Mouse (Mus musculus) intestine, postnatal 0 days (tissue): ENCODE data around the gene Ushbp1. TPM values are rescaled to one million over a fixed set of nuclear protein-coding genes. Genes with fewer than 3 reads are reported as not detected.

Experiments used
- ATAC-seq: fragments of 200-750 bp; cut with Nextera tagmentation; 2 replicates; pipeline ENCODE4 v1.8.0; 2017; ENCODE audit warnings: mild to moderate bottlenecking, moderate TSS enrichment, moderate library complexity
- H3K27ac ChIP-seq: fragments of 300-500 bp; sonication (generic); 2 replicates; pipeline ENCODE4 v1.5.1; 2014; ENCODE audit warnings: mild to moderate bottlenecking, low read depth, low read length, moderate library complexity
- H3K27me3 ChIP-seq: fragments of 300-500 bp; sonication (generic); replicated peaks from 2 replicates; pipeline ENCODE4 v1.6.1; 2014; ENCODE audit warnings: low read length, mixed read lengths; ENCODE audit not compliant: control insufficient read depth, insufficient read depth
- H3K36me3 ChIP-seq: fragments of 300-500 bp; sonication (generic); 2 replicates; pipeline ENCODE4 v1.6.1; 2014; ENCODE audit warnings: mild to moderate bottlenecking, moderate library complexity; ENCODE audit not compliant: control insufficient read depth, insufficient read depth
- H3K4me1 ChIP-seq: fragments of 300-500 bp; sonication (generic); replicated peaks from 2 replicates; pipeline ENCODE4 v1.6.1; 2014; ENCODE audit warnings: antibody characterized with exemption, low read length, mixed read lengths; ENCODE audit not compliant: control insufficient read depth, insufficient read depth
- H3K4me2 ChIP-seq: fragments of 300-500 bp; sonication (generic); replicated peaks from 2 replicates; pipeline ENCODE4 v1.6.1; 2014; ENCODE audit warnings: low read depth, mild to moderate bottlenecking, moderate library complexity
- H3K4me3 ChIP-seq: fragments of 300-500 bp; sonication (generic); 2 replicates; pipeline ENCODE4 v1.5.1; 2014; ENCODE audit warnings: low read depth, low read length
- H3K9ac ChIP-seq: fragments of 300-500 bp; sonication (generic); 2 replicates; pipeline ENCODE4 v1.6.1; 2014; ENCODE audit warnings: mild to moderate bottlenecking, low read depth, low read length
- H3K9me3 ChIP-seq: fragments of 300-500 bp; sonication (generic); 2 replicates; pipeline ENCODE4 v1.6.1; 2016; ENCODE audit warnings: mixed run types; ENCODE audit not compliant: control insufficient read depth
- CTCF ChIP-seq: sonication (generic); IDR thresholded peaks from 2 replicates; pipeline ENCODE4 v1.5.1; 2016; ENCODE audit warnings: low read depth, mild to moderate bottlenecking, control low read depth, antibody characterized with exemption, moderate library complexity
- WGBS: fragments of 180-500 bp; shearing (Covaris S2); extraction: QIAGEN DNeasy Blood & Tissue Kit; methylation state at CpG from one replicate; pipeline ENCODE4 v1.1.7; 2014; 5-methylcytosine and 5-hydroxymethylcytosine counted together
- polyA plus RNA-seq: library from polyadenylated mRNA; unstranded; fragments of >200 nt; fragmentation: Nextera tagmentation; extraction: Ambion mirVana; gene quantifications from 2 replicates; pipeline ENCODE4 v1.2.1, GENCODE M21; 2015

Ushbp1 gene
- polyA plus RNA-seq, 1 experiment from 2014 or later = 4.1 TPM

GRCm38 (mm10) chr8:71397701-71398100 is 2.1 kb upstream of the Ushbp1 start:
- TF ChIP-seq CTCF = no peak
- Histone ChIP-seq H3K36me3 (peaks cover 17% of the 10 kb centered on the region), H3K4me1 (0 out of 2 replicates have a peak, but pooled peaks cover 5% of the 10 kb centered on the region), H3K9ac (no peak overlapping the region), H3K27me3 (no peaks in the 10 kb centered on the region), H3K27ac (no peak overlapping the region), H3K9me3 (no peaks in the 10 kb centered on the region), H3K4me3 (peak overlapping the region; percentile 63; the same call in 1 of the 2 replicates), H3K4me2 (peak overlapping the region; percentile 73)
- 80% methylated on average over 12 of the region's 12 CpGs for WGBS
- no peak for ATAC-seq

GRCm38 (mm10) chr8:71396639-71397305 is 1.2 kb upstream of the Ushbp1 start, which contains the start of gene Babam1:
Gene Babam1, plus strand, starts transcription at chr8:71396861.
- Histone ChIP-seq H3K9ac (peak within 1 kb of the TSS; percentile 56), H3K27me3 (no peaks in the 10 kb centered on the region), H3K4me3 (peak within 1 kb of the TSS; percentile 63), H3K36me3 (peaks cover 17% of the 10 kb centered on the region), H3K4me1 (0 out of 2 replicates have a peak, but pooled peaks cover 5% of the 10 kb centered on the region), H3K9me3 (no peaks in the 10 kb centered on the region), H3K4me2 (peak within 1 kb of the TSS; percentile 73), H3K27ac (peak within 1 kb of the TSS; percentile 37; the same call in 1 of the 2 replicates)
- ATAC-seq = peak; percentile 85
- TF ChIP-seq CTCF = no peak
- under 1% methylated on average over 34 of the region's 34 CpGs for WGBS

GRCm38 (mm10) chr8:71395071-71395470 is 531 bp downstream of the Ushbp1 start:
- H3K27me3 ChIP-seq = no peaks in the 10 kb centered on the region
- 0 out of 2 replicates have a peak, but pooled peaks cover 5% of the 10 kb centered on the region for H3K4me1 ChIP-seq
- no peak for ATAC-seq
- H3K36me3 ChIP-seq = peaks cover 17% of the 10 kb centered on the region
- 84% methylated on average over 10 of the region's 10 CpGs for WGBS
- H3K9me3 ChIP-seq = no peaks in the 10 kb centered on the region
- no peak overlapping the region for H3K9ac ChIP-seq
- no peak overlapping the region for H3K27ac ChIP-seq
- no peak for TF ChIP-seq CTCF
- H3K4me2 ChIP-seq = 0 out of 2 replicates have a peak overlapping the region, but pooled peaks have one; percentile 21
- no peak overlapping the region; the same call in 1 of the 2 replicates for H3K4me3 ChIP-seq

- Histone ChIP-seq H3K36me3 (peaks cover 11% of the 10 kb centered on the region), H3K4me2 (no peak overlapping the region), H3K27ac (no peak overlapping the region), H3K4me1 (0 out of 2 replicates have a peak, but pooled peaks cover 5% of the 10 kb centered on the region), H3K9me3 (no peaks in the 10 kb centered on the region), H3K4me3 (no peak overlapping the region; the same call in 1 of the 2 replicates), H3K27me3 (no peaks in the 10 kb centered on the region), H3K9ac (no peak overlapping the region)
- no peak for ATAC-seq
- WGBS = 81% methylated on average over 7 of the region's 7 CpGs
- no peak for TF ChIP-seq CTCF
Observed at GRCm38 (mm10) chr8:71394481-71394880, 1.1 kb downstream of the Ushbp1 start.

GRCm38 (mm10) chr8:71392871-71393270 is 2.7 kb downstream of the Ushbp1 start:
- 0 out of 2 replicates have a peak overlapping the region, but pooled peaks have one; percentile 7 for H3K4me2 ChIP-seq
- no peak overlapping the region for H3K9ac ChIP-seq
- H3K27ac ChIP-seq = no peak overlapping the region
- 20% methylated on average over 3 of the region's 3 CpGs for WGBS
- TF ChIP-seq CTCF = no peak
- H3K27me3 ChIP-seq = no peaks in the 10 kb centered on the region
- ATAC-seq = no peak
- H3K36me3 ChIP-seq = no peaks in the 10 kb centered on the region
- no peak overlapping the region for H3K4me3 ChIP-seq
- H3K4me1 ChIP-seq = 0 out of 2 replicates have a peak, but pooled peaks cover 5% of the 10 kb centered on the region
- H3K9me3 ChIP-seq = no peaks in the 10 kb centered on the region

GRCm38 (mm10) chr8:71392391-71392790 is 3.2 kb downstream of the Ushbp1 start:
- H3K27ac ChIP-seq = no peak overlapping the region
- H3K9me3 ChIP-seq = no peaks in the 10 kb centered on the region
- H3K4me1 ChIP-seq = 0 out of 2 replicates have a peak, but pooled peaks cover 1% of the 10 kb centered on the region
- no peaks in the 10 kb centered on the region for H3K36me3 ChIP-seq
- no peak overlapping the region for H3K4me3 ChIP-seq
- H3K4me2 ChIP-seq = no peak overlapping the region
- 79% methylated on average over 5 of the region's 5 CpGs for WGBS
- no peaks in the 10 kb centered on the region for H3K27me3 ChIP-seq
- no peak overlapping the region for H3K9ac ChIP-seq
- no peak for TF ChIP-seq CTCF
- ATAC-seq = no peak
